Mouse (Mus musculus) hindbrain, embryonic 10.5 days (tissue): ENCODE measurements around the gene Crebrf. TPM values are rescaled to one million over a fixed set of nuclear protein-coding genes. Genes with fewer than 3 reads are reported as not detected.

Source experiments
- DNase-seq: peaks from one replicate; pipeline ENCODE4 v3.0.0-alpha.2; 2017; ENCODE audit warnings: low spot score
- H3K27ac ChIP-seq: fragments of 300-500 bp; sonication (generic); 2 replicates; pipeline ENCODE4 v1.5.1; 2016; ENCODE audit warnings: mild to moderate bottlenecking, moderate library complexity
- H3K27me3 ChIP-seq: fragments of 300-500 bp; sonication (generic); 2 replicates; pipeline ENCODE4 v1.6.1; 2016; ENCODE audit warnings: mild to moderate bottlenecking; ENCODE audit not compliant: poor library complexity, insufficient read depth, severe bottlenecking
- H3K36me3 ChIP-seq: fragments of 300-500 bp; sonication (generic); 2 replicates; pipeline ENCODE4 v1.6.1; 2016; ENCODE audit warnings: mild to moderate bottlenecking, moderate library complexity
- H3K4me1 ChIP-seq: fragments of 300-500 bp; sonication (generic); replicated peaks from 2 replicates; pipeline ENCODE4 v1.6.1; 2016; ENCODE audit warnings: mild to moderate bottlenecking
- H3K4me3 ChIP-seq: fragments of 300-500 bp; sonication (generic); 2 replicates; pipeline ENCODE4 v1.5.1; 2016; ENCODE audit warnings: mild to moderate bottlenecking, moderate library complexity
- H3K9me3 ChIP-seq: fragments of 300-500 bp; sonication (generic); 2 replicates; pipeline ENCODE4 v1.6.1; 2016; ENCODE audit warnings: mild to moderate bottlenecking, moderate library complexity
- WGBS: fragments of 180-500 bp; shearing (Covaris S2); methylation state at CpG from one replicate; pipeline ENCODE4 v1.1.7; 2016; 5-methylcytosine and 5-hydroxymethylcytosine counted together
- polyA plus RNA-seq: library from polyadenylated mRNA; unstranded; fragments of >200 nt; fragmentation: Nextera tagmentation; extraction: Ambion mirVana; gene quantifications from 2 replicates; pipeline ENCODE4 v1.2.1, GENCODE M21; 2016

The Crebrf gene
- polyA plus RNA-seq, 1 experiment from 2014 or later = 4.6 TPM

DNA sequence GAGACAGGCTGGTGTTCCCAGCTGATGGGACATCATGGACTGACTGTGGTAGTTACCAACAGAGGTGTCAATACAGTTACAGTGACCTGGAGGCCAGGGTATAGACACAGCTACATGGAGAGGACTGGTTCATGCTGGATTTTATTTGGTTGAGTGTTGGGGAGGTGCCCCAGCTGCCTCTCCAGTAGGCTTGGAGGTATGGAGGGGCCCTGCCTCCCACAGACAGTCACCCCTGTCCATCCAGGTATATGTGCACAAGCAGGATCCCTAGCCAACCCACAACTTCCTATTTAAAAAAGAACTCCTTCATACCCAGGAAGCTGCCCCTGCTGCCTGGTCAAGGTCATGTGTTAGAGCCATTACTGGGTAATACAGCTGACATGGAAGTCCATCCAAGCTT lies 102.3 kb downstream of the Crebrf start:
- H3K9me3 ChIP-seq = no peaks in the 10 kb centered on the region
- H3K36me3 ChIP-seq = no peaks in the 10 kb centered on the region
- no peak for DNase-seq

DNA sequence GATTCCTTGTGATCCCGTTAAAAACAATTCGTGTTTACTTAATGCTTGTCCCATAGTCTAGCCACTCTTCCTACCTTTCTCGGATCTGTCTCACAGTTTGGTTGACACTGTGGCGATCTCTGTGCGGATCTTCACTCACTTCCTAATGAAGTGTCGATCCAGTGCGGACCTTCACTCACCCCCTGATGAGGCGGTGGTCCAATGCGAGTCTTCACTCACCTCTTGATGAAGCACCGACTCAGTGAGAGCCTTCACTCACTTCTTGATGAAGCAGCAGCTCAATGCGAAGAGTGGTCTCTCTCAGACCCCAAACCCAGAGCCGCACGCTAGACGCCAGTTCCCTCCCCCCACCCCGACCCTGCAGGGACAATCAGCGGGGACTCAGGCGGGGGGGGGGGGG lies 110.7 kb downstream of the Crebrf start:
- Histone ChIP-seq H3K9me3 (peaks cover 3% of the 10 kb centered on the region; the same call in 1 of the 2 replicates), H3K27me3 (0 out of 2 replicates have a peak, but pooled peaks cover 4% of the 10 kb centered on the region), H3K4me1 (no peaks in the 10 kb centered on the region), H3K36me3 (no peaks in the 10 kb centered on the region), H3K27ac (no peak overlapping the region), H3K4me3 (no peak overlapping the region)
- WGBS = 69% methylated on average over 17 of the region's 17 CpGs
- DNase-seq = no peak

More for the DNA sequence above, 102.3 kb downstream of the Crebrf start:
- Histone ChIP-seq H3K4me1 (no peaks in the 10 kb centered on the region), H3K4me3 (no peak overlapping the region), H3K27ac (no peak overlapping the region), H3K27me3 (no peaks in the 10 kb centered on the region)

Other genes starting within 250 kb of the Crebrf start
- 97.7 and 103 TPM in 2 replicates for gene Ergic1, start 154.2 kb upstream of the Crebrf start, polyA plus RNA-seq
- gene Dusp1, start 153.5 kb upstream of the Crebrf start, polyA plus RNA-seq = 26.8 and 36.8 TPM in 2 replicates
- 140 and 149 TPM in 2 replicates for gene Atp6v0e, start 52.4 kb upstream of the Crebrf start, polyA plus RNA-seq
- gene Bnip1, start 65.4 kb downstream of the Crebrf start, polyA plus RNA-seq = 48.4 and 54.3 TPM in 2 replicates
- 0.21 TPM in 1 of 2 replicates, not detected in the other for gene Nkx2-5, start 129.4 kb downstream of the Crebrf start, polyA plus RNA-seq
- gene Kifc5b, start 201.4 kb downstream of the Crebrf start, polyA plus RNA-seq = 9.2 and 12.0 TPM in 2 replicates
- gene Phf1, start 217.4 kb downstream of the Crebrf start, polyA plus RNA-seq = 4.5 and 8.2 TPM in 2 replicates
- gene Cuta, start 223.9 kb downstream of the Crebrf start, polyA plus RNA-seq = 186 and 189 TPM in 2 replicates
- 2.0 TPM in 2 replicates for gene Syngap1, start 225.6 kb downstream of the Crebrf start, polyA plus RNA-seq